Mouse (Mus musculus): ENCODE measurements at regions not wholly inside any gene's neighbourhood (a gene's known extent, or its start where the extent isn't known, plus 50 kb on each side); places are given as distances from the start of the nearest gene placed in this dataset.

DNA sequence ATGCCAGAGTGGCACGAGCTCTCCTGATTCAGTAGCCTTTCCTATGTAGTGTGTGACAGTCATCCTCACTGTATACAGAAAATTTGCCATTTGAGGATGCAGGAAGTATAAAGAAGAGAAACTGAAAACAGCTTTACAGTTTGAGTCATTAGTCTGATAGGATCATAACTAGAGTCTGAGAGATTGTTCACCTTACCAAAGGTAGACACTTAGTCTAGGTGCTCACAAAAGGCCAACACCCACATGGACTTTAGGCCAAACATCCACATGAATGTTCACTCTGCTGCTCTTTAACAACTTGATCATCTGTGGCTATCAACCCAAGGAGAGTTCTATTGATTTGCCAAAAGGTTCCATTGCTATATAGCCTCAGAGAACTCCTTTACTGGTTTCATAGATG is 547.2 kb downstream of the Tns1 start:
- Histone ChIP-seq H3K27me3 (ENCODE audit: control insufficient read depth, insufficient read depth, low read length) (no peaks in the 10 kb centered on the region), H3K9ac (replicated peaks; ENCODE audit: low read depth, low read length) (no peak overlapping the region), H3K4me2 (ENCODE audit: low read depth, low read length) (no peak overlapping the region), H3K4me1 (ENCODE audit: control insufficient read depth, insufficient read depth, low read length) (no peaks in the 10 kb centered on the region), H3K4me3 (ENCODE audit: low read depth, low read length) (no peak overlapping the region), H3K9me3 (ENCODE audit: control insufficient read depth, low read length) (no peaks in the 10 kb centered on the region), H3K36me3 (ENCODE audit: control insufficient read depth, insufficient read depth, low read length) (no peaks in the 10 kb centered on the region), H3K27ac (ENCODE audit: low read depth, low read length) (no peak overlapping the region)
- no peak for ATAC-seq (ENCODE audit: low read depth)
- WGBS, result 94% methylated on average over 1 of the region's 1 CpGs

DNA sequence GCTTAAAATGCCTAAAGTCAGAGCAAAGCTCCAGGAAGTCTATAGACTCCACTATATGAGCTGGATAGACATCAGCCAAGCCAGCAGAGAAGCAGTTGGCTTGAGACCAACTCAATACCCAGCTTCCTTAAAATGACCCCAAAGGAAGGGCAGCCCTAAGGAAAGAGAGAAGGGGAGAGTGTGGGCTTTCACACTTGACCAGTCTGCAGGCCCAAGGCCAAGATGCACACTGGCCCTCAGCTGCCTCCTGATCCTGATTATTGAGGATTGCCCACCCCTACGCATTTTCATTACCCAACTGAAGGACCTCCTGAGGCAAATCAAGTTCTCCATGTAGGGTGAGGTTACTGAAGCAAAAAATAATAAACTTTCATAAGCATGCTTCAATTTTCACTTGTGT is 548.6 kb downstream of the Tns1 start:
- no peak for ATAC-seq (ENCODE audit: low read depth)
- H3K27ac ChIP-seq (ENCODE audit: low read depth, low read length), result no peak overlapping the region
- H3K9me3 ChIP-seq (ENCODE audit: control insufficient read depth, low read length), result no peaks in the 10 kb centered on the region
- H3K27me3 ChIP-seq (ENCODE audit: control insufficient read depth, insufficient read depth, low read length), result no peaks in the 10 kb centered on the region
- 81% methylated on average over 1 of the region's 1 CpGs for WGBS
- no peaks in the 10 kb centered on the region for H3K36me3 ChIP-seq (ENCODE audit: control insufficient read depth, insufficient read depth, low read length)
- H3K4me3 ChIP-seq (ENCODE audit: low read depth, low read length), result no peak overlapping the region
- no peak overlapping the region for H3K4me2 ChIP-seq (ENCODE audit: low read depth, low read length)
- H3K9ac ChIP-seq (replicated peaks; ENCODE audit: low read depth, low read length), result no peak overlapping the region
- H3K4me1 ChIP-seq (ENCODE audit: control insufficient read depth, insufficient read depth, low read length), result no peaks in the 10 kb centered on the region

DNA sequence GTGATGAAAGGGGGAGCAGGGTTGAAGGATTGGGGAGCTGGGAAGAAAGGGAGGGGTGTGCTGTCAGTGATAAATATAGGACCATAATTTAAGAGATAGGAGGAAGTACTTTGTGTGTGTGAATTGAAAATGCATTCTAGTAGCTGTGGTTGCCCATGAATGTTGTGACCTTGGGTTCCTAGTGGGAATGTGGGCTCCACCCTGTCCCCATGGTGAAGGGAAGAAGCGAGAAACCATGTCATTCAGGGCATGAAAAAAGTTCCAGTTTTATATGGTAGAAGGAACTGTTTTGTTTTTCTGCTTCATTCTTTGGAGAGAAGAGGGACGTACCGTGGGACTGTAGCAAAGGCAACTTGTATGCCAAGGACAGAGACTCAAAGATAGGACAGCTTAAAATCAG is 553.3 kb downstream of the Tns1 start:
- Histone ChIP-seq H3K4me1 (ENCODE audit: control insufficient read depth, insufficient read depth, low read length) (no peaks in the 10 kb centered on the region), H3K9me3 (ENCODE audit: control insufficient read depth, low read length) (no peaks in the 10 kb centered on the region), H3K36me3 (ENCODE audit: control insufficient read depth, insufficient read depth, low read length) (no peaks in the 10 kb centered on the region), H3K27ac (ENCODE audit: low read depth, low read length) (no peak overlapping the region), H3K27me3 (ENCODE audit: control insufficient read depth, insufficient read depth, low read length) (no peaks in the 10 kb centered on the region), H3K4me2 (ENCODE audit: low read depth, low read length) (no peak overlapping the region), H3K4me3 (ENCODE audit: low read depth, low read length) (no peak overlapping the region), H3K9ac (replicated peaks; ENCODE audit: low read depth, low read length) (no peak overlapping the region)
- whole genome bisulfite sequencing, result 36% methylated on average over 3 of the region's 3 CpGs
- ATAC-seq (ENCODE audit: low read depth), result peak; percentile 68; the same call in 1 of the 2 replicates

DNA sequence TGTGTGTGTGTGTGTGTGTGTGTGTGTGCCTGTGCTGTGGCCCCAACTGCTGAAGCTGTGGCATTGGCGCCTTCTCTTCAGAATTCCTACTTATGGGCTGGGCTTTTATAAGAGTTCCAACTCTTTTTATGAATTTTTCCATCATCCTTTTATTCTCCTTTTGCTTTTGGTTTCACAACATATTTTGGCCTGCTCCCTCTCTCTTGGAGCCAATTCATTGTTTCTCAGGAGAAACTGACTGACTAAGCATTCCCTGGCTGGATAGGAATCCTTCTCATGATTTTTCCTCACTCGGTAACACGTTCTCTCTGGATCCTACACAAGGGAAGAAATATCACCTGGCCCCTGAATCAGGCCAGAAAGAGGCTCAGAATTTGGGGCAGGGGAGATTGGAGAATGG is 551.1 kb upstream of the Tnp1 start:
- H3K4me3 ChIP-seq (ENCODE audit: low read depth, low read length), result no peak overlapping the region
- H3K4me2 ChIP-seq (ENCODE audit: low read depth, low read length), result no peak overlapping the region
- H3K27ac ChIP-seq (ENCODE audit: low read depth, low read length), result no peak overlapping the region
- H3K4me1 ChIP-seq (ENCODE audit: control insufficient read depth, insufficient read depth, low read length), result no peaks in the 10 kb centered on the region
- no peaks in the 10 kb centered on the region for H3K36me3 ChIP-seq (ENCODE audit: control insufficient read depth, insufficient read depth, low read length)
- no peaks in the 10 kb centered on the region for H3K27me3 ChIP-seq (ENCODE audit: control insufficient read depth, insufficient read depth, low read length)
- WGBS, result 96% methylated on average over 3 of the region's 3 CpGs
- no peaks in the 10 kb centered on the region for H3K9me3 ChIP-seq (ENCODE audit: control insufficient read depth, low read length)
- no peak overlapping the region for H3K9ac ChIP-seq (replicated peaks; ENCODE audit: low read depth, low read length)
- no peak for ATAC-seq (ENCODE audit: low read depth)

DNA sequence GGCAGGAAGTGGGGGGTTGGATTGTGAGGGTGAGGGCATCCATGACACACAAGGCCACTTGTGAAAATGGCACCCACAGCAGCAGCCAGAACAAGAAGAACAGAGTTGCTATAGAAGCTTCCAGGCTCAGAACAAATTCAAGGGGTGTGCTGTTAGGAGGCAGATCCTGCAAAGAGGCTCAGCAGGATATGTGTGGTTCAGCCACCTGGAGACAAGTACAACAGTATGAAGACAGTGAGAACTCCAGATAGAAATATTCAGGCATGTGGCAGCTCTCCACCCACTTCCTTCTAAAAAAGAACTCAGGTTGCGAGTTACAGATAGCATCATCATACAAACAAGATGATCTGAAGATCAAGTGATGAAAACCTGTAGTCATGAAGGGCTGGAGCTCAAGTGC is 544.9 kb upstream of the Tnp1 start:
- H3K9ac ChIP-seq (replicated peaks; ENCODE audit: low read depth, low read length), result no peak overlapping the region
- no peaks in the 10 kb centered on the region for H3K9me3 ChIP-seq (ENCODE audit: control insufficient read depth, low read length)
- H3K4me1 ChIP-seq (ENCODE audit: control insufficient read depth, insufficient read depth, low read length), result no peaks in the 10 kb centered on the region
- H3K4me3 ChIP-seq (ENCODE audit: low read depth, low read length), result no peak overlapping the region
- no peak overlapping the region for H3K4me2 ChIP-seq (ENCODE audit: low read depth, low read length)
- H3K36me3 ChIP-seq (ENCODE audit: control insufficient read depth, insufficient read depth, low read length), result no peaks in the 10 kb centered on the region
- no peaks in the 10 kb centered on the region for H3K27me3 ChIP-seq (ENCODE audit: control insufficient read depth, insufficient read depth, low read length)
- ATAC-seq (ENCODE audit: low read depth), result no peak
- WGBS, result 97% methylated on average over 1 of the region's 1 CpGs
- H3K27ac ChIP-seq (ENCODE audit: low read depth, low read length), result no peak overlapping the region

DNA sequence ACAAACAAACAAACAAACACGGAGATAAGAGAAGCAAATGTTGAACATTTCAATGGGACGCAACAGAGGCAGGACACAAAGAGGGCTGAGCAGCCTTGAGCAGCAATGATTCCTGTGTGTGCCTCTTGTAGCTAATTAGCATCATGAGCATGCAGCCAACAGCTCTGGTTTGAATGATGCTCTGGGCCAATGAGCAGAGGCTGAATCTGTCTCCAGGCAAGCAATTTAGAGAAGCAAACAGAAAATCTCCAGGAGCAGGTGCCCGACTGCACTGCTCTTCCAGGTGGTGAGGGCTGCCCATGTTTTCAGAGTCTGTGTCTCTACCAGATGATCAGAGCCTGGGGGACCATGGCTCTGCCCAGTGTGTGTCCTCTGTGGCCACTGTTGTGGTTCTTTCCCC is 532.2 kb upstream of the Tnp1 start:
- no peaks in the 10 kb centered on the region for H3K36me3 ChIP-seq (ENCODE audit: control insufficient read depth, insufficient read depth, low read length)
- H3K9me3 ChIP-seq (ENCODE audit: control insufficient read depth, low read length), result no peaks in the 10 kb centered on the region
- H3K4me1 ChIP-seq (ENCODE audit: control insufficient read depth, insufficient read depth, low read length), result no peaks in the 10 kb centered on the region
- no peaks in the 10 kb centered on the region for H3K27me3 ChIP-seq (ENCODE audit: control insufficient read depth, insufficient read depth, low read length)
- H3K9ac ChIP-seq (replicated peaks; ENCODE audit: low read depth, low read length), result no peak overlapping the region
- H3K27ac ChIP-seq (ENCODE audit: low read depth, low read length), result no peak overlapping the region
- peak; percentile 84; the same call in 1 of the 2 replicates for ATAC-seq (ENCODE audit: low read depth)
- H3K4me3 ChIP-seq (ENCODE audit: low read depth, low read length), result no peak overlapping the region
- WGBS, result 60% methylated on average over 3 of the region's 3 CpGs
- no peak overlapping the region for H3K4me2 ChIP-seq (ENCODE audit: low read depth, low read length)

DNA sequence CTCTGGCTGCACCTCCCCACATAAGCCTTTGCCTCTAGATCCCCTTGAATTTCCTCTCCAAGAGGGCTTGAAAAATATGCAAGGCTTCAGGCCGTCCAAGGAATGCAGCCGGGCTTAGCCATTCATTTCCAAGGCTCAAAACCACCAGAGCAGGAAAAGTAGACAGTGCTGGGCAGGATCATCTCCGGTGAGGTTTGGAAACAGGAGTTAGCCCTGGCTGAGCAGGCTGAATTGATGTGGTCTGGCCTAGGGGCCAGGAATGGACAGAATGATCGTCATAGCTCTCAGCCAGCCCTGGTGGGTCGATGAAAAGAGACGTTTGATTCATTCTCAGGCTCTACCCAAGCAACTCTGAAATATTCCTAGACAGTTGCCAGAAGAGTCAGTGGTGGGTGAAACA is 529.7 kb upstream of the Tnp1 start:
- Histone ChIP-seq H3K4me2 (ENCODE audit: low read depth, low read length) (no peak overlapping the region), H3K9me3 (ENCODE audit: control insufficient read depth, low read length) (no peaks in the 10 kb centered on the region), H3K36me3 (ENCODE audit: control insufficient read depth, insufficient read depth, low read length) (no peaks in the 10 kb centered on the region), H3K27ac (ENCODE audit: low read depth, low read length) (no peak overlapping the region), H3K4me3 (ENCODE audit: low read depth, low read length) (no peak overlapping the region), H3K9ac (replicated peaks; ENCODE audit: low read depth, low read length) (no peak overlapping the region), H3K27me3 (ENCODE audit: control insufficient read depth, insufficient read depth, low read length) (no peaks in the 10 kb centered on the region), H3K4me1 (ENCODE audit: control insufficient read depth, insufficient read depth, low read length) (no peaks in the 10 kb centered on the region)
- ATAC-seq (ENCODE audit: low read depth), result no peak
- WGBS, result 77% methylated on average over 6 of the region's 6 CpGs

DNA sequence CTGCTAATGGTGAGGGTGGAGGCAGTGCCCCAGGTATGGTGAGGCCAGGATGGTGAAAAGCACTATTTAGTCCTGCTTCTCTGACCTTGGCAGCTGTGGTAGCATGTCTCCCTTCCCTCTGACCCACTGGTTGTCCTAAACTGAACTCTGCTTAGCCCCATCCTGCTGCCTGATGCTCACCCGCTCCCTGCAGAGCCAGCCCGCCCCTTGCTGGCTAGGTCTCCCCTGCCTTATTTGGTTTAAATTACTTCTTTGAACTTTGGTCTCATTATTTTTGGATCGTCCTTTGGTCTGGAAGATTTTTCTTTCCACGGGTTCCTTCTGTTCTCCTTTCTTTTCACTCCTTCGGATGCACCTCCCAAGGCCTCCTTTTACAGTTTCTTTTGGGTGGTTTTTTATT is 525.7 kb upstream of the Tnp1 start:
- Histone ChIP-seq H3K4me1 (ENCODE audit: control insufficient read depth, insufficient read depth, low read length) (0 out of 2 replicates have a peak, but pooled peaks cover 2% of the 10 kb centered on the region), H3K4me3 (ENCODE audit: low read depth, low read length) (no peak overlapping the region), H3K4me2 (ENCODE audit: low read depth, low read length) (no peak overlapping the region), H3K27ac (ENCODE audit: low read depth, low read length) (no peak overlapping the region), H3K27me3 (ENCODE audit: control insufficient read depth, insufficient read depth, low read length) (no peaks in the 10 kb centered on the region), H3K36me3 (ENCODE audit: control insufficient read depth, insufficient read depth, low read length) (no peaks in the 10 kb centered on the region), H3K9me3 (ENCODE audit: control insufficient read depth, low read length) (no peaks in the 10 kb centered on the region), H3K9ac (replicated peaks; ENCODE audit: low read depth, low read length) (no peak overlapping the region)
- WGBS, result 22% methylated on average over 5 of the region's 5 CpGs
- no peak for ATAC-seq (ENCODE audit: low read depth)

DNA sequence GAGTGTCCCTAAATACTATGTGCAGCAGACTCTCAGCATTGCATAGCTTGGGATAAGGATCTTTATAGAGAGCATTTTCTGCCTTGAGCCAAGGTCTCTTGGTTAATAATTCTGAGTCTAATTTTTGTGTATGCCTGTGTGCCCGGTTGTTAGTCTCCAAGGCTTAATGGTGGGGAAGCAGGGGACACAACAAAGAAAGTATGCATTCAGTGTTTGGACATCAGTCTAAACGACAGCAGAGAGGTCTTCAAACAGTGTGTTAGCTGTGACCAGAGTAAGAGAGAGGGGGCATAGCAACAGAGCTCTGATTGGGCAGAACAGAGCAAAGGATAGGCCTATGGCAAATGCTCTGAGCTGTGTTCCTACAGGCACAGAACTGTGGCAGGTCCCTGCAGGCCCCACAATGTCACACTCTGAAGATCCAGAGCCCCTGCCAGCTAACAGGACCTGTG is 522.7 kb upstream of the Tnp1 start:
- Histone ChIP-seq H3K36me3 (ENCODE audit: control insufficient read depth, insufficient read depth, low read length) (no peaks in the 10 kb centered on the region), H3K4me3 (ENCODE audit: low read depth, low read length) (no peak overlapping the region), H3K4me2 (ENCODE audit: low read depth, low read length) (no peak overlapping the region), H3K27ac (ENCODE audit: low read depth, low read length) (peak overlapping the region; percentile 48; the same call in 1 of the 2 replicates), H3K4me1 (ENCODE audit: control insufficient read depth, insufficient read depth, low read length) (0 out of 2 replicates have a peak, but pooled peaks cover 2% of the 10 kb centered on the region), H3K9me3 (ENCODE audit: control insufficient read depth, low read length) (no peaks in the 10 kb centered on the region), H3K27me3 (ENCODE audit: control insufficient read depth, insufficient read depth, low read length) (no peaks in the 10 kb centered on the region), H3K9ac (replicated peaks; ENCODE audit: low read depth, low read length) (no peak overlapping the region)
- peak; percentile 94 for ATAC-seq (ENCODE audit: low read depth)
- WGBS, result 24% methylated on average over 2 of the region's 2 CpGs

All from neural tube, embryonic 14.5 days (tissue).